Mouse (Mus musculus) heart, postnatal 14 days (tissue): ENCODE results near the gene Rpl10. TPM values are rescaled to one million over a fixed set of nuclear protein-coding genes. Genes with fewer than 3 reads are reported as not detected.
A peak's percentile ranks its signal among the peaks of the same experiment; 100 is the strongest.

Experiments
- DNase-seq, 2 experiments: peaks; one replicate each; pipeline ENCODE4 v3.0.0; 2021 to 2022
- intact Hi-C: fragments of 180-260 bp; cut with DNase I; formaldehyde crosslinking; loops from one replicate; pipeline ENCODE4 v1.15.1; 2025
- long read RNA-seq, 2 experiments: library from polyadenylated mRNA; stranded (forward); transcript quantifications; one replicate each; pipeline ENCODE4 v2.0.0; 2021
- total RNA-seq, 2 experiments: library from RNA; stranded (reverse); gene quantifications; 2 replicates each; pipeline ENCODE4 v1.2.3; 2021

The Rpl10 gene
- 100 to 1,000 TPM; 153 to 191 TPM for total RNA-seq
- long read RNA-seq, experiment 1, partial matches to known transcripts = 0 of 7 reads
- long read RNA-seq, experiment 1, other reads (novel, unspliced or antisense) = 2 of 7 reads
- long read RNA-seq, experiment 2, partial matches to known transcripts = 0 of 5 reads
- long read RNA-seq, experiment 2, other reads (novel, unspliced or antisense) = 0 of 5 reads

DNA sequence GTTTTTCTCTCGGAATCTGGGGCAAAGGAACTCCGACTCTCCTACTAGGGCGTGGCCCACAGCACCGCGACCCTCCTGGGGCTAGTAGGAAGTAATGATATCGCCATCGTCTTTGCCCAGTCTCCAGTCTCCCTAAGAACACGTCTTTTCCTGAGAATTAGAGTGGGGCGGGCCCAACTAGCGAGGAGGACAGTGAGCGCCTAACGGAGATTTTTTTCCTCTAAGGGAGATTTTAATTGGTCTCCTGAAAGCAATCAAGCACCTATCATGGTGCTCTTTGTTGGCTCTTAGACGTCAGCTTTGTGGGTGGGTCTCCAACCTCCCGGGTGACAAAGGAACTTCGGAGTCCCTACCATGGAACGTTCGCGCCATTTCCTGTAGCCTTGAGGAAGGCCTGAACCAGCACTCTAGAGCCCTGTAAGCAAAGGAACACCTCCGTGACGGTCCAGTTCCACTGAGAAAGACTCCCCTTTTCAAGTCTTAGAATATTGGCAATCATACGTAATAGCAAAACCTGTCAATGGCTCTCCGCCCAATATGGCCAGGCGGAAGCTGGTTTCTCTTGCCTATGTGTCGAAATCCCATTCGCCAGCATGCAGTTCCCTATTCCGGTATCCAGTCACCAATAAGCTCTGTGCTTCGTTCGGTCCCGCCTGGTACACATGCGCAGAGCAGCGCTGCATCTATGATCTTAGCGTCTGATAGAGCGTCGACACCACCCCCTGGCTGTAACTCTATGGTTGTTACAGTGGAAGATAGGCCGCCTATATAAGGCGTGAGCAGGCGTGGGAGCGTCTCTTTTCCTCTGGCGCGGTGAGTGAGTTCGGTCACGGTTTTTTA, at the start of gene Rpl10:
TSS of gene Rpl10 (plus strand) at position 751 of the 840 bp plus-strand sequence.
- peak; percentile 85 to 88 for DNase-seq
- intact Hi-C loops = no loop called here

DNA sequence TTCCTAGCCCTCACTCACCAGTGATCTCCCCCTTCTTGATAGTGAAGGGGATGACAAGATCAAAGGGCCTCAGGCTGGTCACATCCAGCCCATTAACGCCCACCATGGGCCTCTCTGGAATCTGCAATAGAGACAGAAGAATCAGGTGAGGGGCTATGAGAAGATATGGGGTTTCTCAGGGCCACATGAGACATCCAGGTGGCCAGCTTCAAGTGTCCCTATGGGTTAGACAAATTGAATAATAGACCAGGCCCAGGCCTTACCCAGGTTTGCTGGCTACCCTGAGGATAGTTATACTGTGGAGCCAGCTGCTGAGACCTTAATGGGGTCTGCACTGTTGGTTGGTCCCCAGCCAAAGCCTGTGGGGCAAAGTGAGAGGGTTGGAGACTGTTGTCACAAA, 40.6 kb upstream of the Rpl10 start:
- intact Hi-C loops = no loop called here

DNA sequence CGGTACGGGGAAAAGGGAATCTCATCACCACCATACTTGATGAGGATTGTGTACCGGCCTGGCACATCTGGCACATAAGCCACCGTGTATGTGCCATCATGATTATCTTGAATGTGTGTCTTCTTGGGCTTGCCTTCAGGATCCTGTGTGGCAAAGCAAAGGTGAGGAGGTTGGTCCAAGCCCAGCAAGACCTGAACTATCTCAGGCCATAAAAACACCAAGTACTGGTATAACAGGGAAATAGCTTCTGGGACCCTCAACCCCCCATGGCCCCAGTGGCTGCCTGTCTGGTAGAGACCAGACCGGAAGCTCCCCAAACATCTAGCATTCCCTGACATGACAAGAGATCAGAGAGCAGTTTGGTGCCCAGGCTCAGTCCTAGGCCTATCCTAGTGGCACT, 37.4 kb upstream of the Rpl10 start:
- intact Hi-C loops = no loop called here
- DNase-seq = no peak

More for the DNA sequence above, 40.6 kb upstream of the Rpl10 start:
- no peak for DNase-seq

DNA sequence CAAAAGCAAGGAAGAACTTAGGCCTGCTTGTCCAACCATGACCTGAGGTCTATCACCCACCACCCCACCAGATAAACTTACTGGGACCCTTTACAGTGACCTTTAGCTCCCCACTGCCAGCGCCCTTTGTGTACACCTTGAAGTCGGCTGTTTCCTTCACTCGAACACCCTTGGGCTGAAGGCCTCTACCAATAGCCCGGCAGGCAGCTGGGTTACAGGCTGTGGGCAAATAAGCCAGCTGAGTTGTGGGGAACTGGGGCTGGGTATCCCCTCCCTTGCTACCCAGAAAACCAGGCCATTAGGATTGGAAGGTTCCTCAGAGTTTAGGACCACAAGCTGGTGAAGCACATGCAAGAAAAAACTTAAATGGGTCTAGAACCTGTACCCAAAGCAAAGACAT, 30.3 kb upstream of the Rpl10 start:
- intact Hi-C loops = loop anchor here (5.0 kb wide), 1 partner anchor 218 kb away; the partner anchor contains the start of gene Irak1

DNA sequence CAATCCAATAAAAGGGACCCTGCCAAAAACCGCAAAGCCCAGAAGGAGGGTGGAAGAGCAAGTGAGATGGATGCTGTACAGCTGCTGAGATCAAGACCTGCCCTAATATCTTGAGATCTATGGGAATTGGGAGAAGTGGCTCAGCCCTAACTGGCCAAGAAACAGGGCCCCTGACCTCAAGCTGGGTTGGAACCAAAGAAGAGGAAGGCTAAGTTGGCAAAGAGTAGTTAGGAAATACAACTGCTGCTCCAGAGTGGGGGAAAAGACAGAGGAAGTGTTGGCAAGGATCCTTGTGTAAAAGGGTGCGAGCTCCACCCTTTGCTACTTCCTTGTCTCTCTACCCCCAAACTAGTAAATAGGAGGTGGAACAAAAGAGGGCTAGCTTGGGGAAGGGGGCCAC, 27.2 kb upstream of the Rpl10 start:
- no peak for DNase-seq
- intact Hi-C loops = loop anchor here (5.0 kb wide), 1 partner anchor 221 kb away; the partner anchor contains the start of gene Irak1

More for the DNA sequence above, 30.3 kb upstream of the Rpl10 start:
- DNase-seq = no peak

DNA sequence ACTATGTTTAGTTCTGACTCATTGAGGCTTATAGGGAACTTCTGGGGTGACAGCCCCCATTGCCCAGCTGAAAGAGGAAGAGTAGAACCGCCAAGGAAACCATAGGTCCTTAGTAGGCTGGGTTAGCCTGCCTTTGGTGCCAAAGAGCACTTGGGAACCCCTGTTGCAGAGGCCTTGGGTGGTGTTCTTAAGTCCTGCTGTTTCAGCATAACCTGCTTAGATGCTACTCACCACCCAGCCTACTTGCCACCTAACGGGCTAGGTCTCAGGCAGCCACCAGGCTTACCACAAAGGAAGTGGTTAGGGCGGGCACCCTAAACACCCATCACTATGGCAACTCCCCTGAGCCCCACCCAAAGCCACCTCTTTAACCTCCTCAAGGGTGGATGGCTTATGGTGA, 26.8 kb upstream of the Rpl10 start:
- intact Hi-C loops = loop anchor here (5.0 kb wide), 1 partner anchor 222 kb away; the partner anchor contains the start of gene Irak1
- DNase-seq = peak in 1 of 2 experiments; percentile 6

DNA sequence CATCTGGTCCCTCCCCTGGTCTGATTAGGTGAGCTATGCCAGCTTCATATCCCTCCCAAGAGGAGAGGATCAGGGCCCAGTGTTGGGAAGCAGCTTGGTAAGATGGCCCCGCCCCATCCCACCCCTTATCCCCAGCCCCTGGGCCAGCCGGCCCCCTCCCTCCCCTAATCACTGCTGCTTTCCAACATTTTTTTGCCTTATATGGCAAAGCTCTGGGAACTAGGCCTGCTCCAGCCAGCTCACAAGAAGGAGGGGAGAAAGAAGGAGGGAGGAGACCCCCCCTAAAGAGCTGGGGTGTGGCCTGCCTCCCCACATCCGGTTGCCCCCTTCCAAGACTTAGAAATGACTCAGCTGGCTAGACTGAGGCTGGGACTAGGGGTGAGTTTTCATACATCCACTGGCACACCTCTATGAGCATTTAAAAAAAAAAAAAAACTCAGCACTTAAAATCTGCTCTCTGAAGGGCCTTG, 26.0 kb upstream of the Rpl10 start:
- DNase-seq = peak; percentile 49 to 58
- intact Hi-C loops = loop anchor here (5.0 kb wide), 4 partner anchors 108 to 222 kb away; partner anchors contain the start of genes Fam3a, Ikbkg, Irak1 and Lage3

DNA sequence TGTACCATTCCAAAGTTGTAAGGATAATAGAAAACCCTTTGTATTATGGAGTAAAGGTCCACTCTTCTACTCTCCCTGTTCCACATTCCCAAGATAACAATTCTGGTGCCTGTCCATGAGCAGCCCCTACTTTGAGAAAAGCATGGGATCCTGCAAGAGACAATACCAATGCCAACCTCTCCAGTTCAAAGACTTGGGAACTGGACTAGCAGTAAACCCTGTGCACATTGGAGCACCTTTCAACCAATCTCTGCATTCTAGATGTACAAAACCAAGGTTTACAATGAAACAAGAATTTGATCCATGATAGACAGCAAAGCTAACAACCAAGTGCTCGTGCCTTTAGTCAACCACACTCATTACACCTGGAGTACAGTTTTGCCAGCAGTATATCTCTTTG, 25.5 kb upstream of the Rpl10 start:
- intact Hi-C loops = loop anchor here (5.0 kb wide), 3 partner anchors 107 to 147 kb away; partner anchors contain the start of genes Fam3a, Ikbkg and Lage3

DNA sequence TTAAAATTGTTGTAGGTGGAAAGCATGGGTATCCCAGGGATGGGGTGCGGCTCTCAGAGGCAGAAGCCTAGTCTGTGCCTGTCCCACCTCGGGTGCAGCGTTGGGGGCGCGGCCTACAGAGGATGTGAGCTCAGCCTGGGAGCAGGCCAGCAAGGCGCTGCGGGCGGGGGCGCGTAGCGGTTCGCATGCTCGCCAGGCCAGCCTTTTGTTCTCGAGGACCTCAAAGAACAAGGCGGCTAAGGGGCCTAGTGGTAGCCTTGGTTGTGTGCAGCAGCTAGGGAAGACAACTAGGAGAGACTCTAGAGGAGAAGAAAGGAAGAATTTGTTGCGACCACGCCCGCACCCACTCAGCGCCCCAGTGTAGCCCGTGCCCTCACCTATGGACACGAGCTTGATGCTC, 24.9 kb upstream of the Rpl10 start:
- intact Hi-C loops = loop anchor here (5.0 kb wide), 3 partner anchors 107 to 147 kb away; partner anchors contain the start of genes Fam3a, Ikbkg and Lage3
- DNase-seq = peak; percentile 85 to 86

More for the DNA sequence above, 25.5 kb upstream of the Rpl10 start:
- no peak for DNase-seq

DNA sequence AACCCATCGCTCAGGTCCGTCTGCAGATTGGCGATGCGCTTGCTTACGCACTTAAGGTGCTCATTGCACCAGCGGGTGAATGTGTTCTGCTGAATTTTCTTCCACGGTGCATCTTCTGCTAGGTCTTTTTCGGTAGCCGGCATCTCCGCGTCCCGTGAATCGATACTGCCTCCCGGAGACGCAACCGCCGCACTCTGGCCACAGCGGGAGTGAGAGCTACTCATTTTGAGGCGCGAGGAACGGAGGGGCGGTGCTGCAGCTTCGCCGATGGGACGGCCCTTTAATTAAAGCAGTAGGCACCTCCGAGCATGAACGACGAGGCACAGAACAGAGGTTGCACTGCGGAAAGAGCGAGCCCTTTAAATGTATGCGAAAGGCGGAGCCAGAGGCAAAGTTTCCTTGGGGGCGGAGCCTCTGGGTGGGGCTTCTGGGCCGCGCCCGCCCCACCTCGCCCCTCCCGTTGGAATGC, 24.4 kb upstream of the Rpl10 start:
- DNase-seq = peak; percentile 80 to 83
- intact Hi-C loops = loop anchor here (5.0 kb wide), 3 partner anchors 106 to 146 kb away; partner anchors contain the start of genes Fam3a, Ikbkg and Lage3

DNA sequence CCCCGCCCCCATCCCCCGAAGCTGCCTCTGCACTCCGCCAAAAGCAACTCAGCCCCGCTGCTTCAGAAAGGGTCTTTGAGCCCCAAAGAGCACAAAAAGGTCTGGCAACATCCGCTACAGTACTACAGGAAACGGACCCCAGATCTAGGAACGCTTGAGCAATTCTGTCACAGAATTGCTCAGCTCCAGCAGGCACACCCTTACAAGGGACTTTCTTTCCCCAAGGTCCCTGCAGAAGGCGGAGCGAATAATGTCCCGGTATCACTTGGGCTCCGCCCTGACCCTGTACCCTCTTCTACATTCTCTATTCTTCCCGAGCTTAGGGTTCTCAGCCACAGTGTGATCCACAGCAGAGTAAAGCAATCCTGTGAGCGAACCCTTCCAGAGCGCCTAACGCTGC, 23.9 kb upstream of the Rpl10 start:
- intact Hi-C loops = loop anchor here (5.0 kb wide), 3 partner anchors 106 to 146 kb away; partner anchors contain the start of genes Fam3a, Ikbkg and Lage3
- no peak for DNase-seq

DNA sequence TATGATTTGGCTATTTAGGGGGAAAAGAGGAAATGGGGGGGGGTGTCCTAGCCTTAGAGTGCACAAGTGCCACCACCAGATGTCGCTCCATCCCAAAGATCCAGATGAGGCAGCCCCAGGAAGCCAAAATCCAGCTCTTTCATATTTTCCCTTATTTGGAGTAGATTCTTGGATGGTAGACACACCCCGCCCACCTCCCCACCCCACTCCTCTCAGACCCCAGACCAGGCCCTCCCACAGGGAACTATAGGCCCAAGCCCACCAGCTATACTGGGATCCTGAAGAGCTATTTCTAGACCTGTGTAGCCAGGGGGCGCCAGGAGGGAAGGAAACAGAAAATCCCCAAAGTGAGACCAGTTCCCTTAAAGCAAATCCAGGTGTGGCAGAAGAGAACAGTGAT, 22.0 kb upstream of the Rpl10 start:
- intact Hi-C loops = loop anchor here (1.0 to 5.0 kb wide), 4 partner anchors 104 to 165 kb away; partner anchors contain the start of genes Fam3a, Ikbkg and Lage3
- peak; percentile 70 to 76 for DNase-seq

DNA sequence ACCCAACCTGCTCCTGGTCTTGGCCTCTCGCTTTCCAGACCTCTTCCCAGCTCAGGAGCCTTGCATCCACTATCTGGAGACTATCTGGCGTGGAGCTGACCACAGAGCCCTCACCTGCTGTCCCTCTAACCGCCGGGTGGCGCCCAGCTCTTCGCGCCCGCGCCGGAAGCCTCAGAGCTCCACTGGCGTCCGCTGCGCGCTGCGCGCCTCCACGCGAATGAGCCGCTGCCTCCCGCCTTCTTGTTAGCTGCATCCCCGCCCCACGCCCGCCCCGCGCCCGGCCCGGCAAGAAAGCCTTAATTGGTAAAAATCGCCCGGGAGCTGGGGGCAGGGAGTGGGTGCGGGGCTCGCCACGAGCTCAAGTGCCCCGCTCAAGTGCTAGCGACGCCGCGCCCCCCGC, 21.0 kb upstream of the Rpl10 start, which contains the start of gene Flna:
TSS of gene Flna (minus strand) at position 206 of the 400 bp plus-strand sequence.
- intact Hi-C loops = loop anchor here (5.0 kb wide), 3 partner anchors 103 to 143 kb away; partner anchors contain the start of genes Fam3a, Ikbkg and Lage3
- DNase-seq = peak; percentile 68 to 72

DNA sequence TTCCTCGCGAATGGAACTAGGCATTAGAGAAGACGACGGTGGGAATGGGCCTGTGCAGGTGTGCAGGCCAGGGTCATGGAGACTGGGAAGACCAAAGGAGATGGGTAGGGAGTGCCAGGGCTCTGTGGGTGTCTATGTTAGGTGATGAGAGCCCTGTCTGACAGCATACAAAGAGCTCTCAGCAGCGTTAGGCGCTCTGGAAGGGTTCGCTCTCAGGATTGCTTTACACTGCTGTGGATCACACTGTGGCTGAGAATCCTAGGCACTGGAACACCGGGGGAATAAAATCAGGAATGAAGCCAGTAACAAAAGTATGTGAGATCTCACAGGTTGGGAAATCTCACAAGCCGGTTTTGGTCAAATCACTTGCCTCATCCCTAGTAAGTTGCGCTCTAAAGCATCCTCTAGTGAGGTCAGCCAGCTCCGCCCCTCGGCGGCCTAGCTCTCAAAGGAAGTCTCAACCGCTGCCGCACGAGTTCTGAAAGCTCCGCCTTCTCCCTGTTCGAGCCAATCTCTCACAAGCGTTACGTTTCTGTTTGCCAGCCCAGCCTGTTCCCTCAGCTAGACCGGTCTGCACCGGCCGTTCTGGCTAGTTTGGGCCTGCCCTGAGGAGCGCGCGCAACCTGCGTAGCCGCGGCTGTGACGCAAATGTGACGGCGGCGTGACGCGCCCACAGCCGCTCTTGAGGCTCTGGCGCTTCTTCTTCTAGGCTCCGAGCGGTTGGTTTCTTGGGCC, 16.3 kb upstream of the Rpl10 start, which contains the start of gene Emd:
TSS of gene Emd (plus strand) at position 535 of the 735 bp plus-strand sequence.
- intact Hi-C loops = no loop called here

DNA sequence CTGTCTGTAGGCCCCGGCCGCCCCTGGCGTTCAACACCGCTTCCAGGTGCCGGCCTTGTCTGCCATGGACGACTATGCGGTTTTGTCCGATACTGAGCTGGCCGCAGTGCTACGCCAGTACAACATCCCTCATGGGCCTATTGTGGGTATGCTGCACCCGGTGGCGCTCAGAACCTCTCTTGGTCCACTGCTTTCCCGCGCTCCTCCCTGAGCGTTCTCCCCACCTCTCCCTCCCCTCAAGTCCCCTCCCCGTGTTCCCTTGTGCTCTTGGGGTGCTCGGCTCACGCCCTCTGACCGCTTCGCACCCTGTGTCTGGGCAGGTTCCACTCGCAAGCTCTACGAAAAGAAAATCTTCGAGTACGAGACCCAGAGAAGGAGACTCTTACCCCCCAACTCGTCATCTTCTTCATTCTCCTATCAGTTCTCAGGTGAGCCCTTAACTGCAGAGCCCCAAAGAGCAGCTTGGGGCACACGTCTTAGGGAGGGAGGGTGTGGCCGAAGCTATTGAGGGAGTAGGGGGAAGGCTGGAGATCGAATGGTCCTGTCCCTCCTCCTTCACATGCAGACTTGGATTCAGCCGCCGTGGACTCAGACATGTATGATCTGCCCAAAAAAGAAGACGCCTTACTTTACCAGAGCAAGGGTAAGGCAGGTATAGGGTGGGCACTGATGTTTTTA, 15.6 kb upstream of the Rpl10 start:
- intact Hi-C loops = no loop called here
- DNase-seq = no peak

More for the DNA sequence above, 16.3 kb upstream of the Rpl10 start, which contains the start of gene Emd:
- peak; percentile 85 to 87 for DNase-seq

DNA sequence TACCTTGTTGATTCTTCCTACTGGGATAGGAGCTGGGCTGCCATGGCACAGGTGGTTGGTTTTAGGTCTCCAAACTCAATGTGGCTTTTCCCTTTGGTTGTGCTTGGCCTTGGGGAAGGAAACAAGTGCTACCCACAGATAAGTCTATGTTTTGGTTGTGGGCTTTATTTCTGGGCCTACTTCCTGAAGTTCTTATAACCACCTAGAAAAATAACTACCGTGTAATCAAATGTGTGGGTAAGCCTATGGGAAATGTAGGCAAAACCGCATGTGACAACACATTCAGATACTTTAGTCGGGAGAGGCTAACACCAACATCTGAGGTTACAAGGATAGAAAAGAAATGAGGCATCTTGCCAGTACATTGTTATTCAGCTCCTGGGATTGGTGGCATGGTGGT, 12.9 kb upstream of the Rpl10 start:
- DNase-seq = no peak

DNA sequence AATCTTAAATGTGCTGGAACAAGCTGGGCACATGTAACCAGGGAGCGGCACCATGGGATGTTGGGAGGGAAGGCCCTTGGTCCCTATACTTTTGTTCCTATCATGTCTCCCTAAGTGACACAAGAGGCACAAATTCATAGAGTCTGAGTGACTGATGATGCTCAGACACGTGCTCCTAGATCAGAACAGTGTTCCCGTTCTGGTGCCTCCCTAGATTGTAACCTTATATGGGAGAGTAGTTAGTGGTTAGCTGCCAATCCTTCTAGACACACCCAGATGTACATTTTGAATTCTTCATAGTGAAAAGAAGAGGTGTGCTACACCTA, 913 bp upstream of the Rpl10 start:
- intact Hi-C loops = no loop called here
- DNase-seq = no peak

More for the DNA sequence above, 12.9 kb upstream of the Rpl10 start:
- intact Hi-C loops = no loop called here

DNA sequence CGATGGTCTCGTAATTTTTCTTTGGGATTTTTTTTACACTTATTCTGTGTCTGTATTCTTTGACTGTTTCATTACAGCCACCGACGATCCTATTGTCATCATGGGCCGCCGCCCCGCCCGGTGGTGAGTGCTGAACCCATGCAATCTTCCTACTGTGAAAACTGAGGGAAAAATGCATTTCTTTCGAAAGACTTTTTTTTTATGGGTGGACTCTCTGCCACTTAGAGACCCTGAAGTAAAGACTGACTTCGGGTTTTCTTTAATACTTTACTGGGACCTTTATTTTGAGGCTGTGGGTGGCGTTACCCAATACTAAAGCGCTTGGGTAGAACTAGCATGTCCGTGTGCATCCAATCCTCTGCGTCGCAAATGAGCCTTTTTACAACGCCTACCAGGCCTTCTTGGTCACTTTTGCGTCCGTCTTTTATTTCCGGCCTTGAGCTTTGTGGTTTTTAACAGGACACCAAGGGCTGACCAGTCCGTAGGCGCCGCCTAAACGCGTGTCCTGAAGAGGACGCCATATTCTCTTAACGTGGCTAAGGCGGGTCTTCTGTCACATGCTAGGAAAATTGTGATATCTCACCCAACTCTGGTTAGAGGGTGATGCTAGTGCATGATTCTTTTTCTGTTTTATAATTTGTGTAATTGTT, 415 bp downstream of the Rpl10 start:
- peak in 1 of 2 experiments; percentile 10 for DNase-seq
- intact Hi-C loops = no loop called here
